Mouse (Mus musculus): ENCODE data around the gene Camsap1.

DNA sequence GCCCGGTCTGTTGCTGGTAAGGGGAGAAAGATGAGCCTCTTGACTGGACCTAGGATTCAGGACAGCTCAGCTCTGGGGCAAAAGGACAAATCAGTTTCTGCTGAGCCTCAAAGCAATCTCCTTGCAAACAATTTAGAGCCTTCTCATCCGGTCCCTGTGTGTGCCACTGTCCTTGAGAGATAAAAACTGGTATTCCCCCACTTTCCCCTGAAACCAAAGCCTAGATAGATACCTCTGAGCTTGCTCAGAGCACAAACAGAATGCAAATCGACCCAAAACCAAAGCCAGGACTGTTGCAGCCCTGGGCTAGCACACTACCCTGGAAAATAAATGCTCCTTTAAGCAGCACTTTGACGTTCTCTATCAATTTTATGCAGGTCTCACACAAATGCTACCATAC is 4.1 kb downstream of the Camsap1 start:
- TF ChIP-seq CTCF (IDR thresholded peaks at IDR 0.05; ENCODE audit: low read depth) (no peak), EP300 (IDR thresholded peaks at IDR 0.05; ENCODE audit: low read depth) (no peak)

Measured in liver, postnatal 0 days (tissue).